Mouse (Mus musculus) embryonic fibroblast, embryonic 13.5 days (primary cell): ENCODE data around the gene Slc39a11.

Experiments used
- CTCF ChIP-seq: IDR thresholded peaks from 2 replicates; pipeline ENCODE4 v1.5.1; 2011; ENCODE audit warnings: mild to moderate bottlenecking, control low read depth, low read length, moderate library complexity, borderline replicate concordance; ENCODE audit not compliant: insufficient read depth
- POLR2A ChIP-seq: IDR thresholded peaks from 2 replicates; pipeline ENCODE4 v1.6.1; 2011; ENCODE audit warnings: low read depth, mild to moderate bottlenecking, control low read depth, low read length, moderate library complexity

DNA sequence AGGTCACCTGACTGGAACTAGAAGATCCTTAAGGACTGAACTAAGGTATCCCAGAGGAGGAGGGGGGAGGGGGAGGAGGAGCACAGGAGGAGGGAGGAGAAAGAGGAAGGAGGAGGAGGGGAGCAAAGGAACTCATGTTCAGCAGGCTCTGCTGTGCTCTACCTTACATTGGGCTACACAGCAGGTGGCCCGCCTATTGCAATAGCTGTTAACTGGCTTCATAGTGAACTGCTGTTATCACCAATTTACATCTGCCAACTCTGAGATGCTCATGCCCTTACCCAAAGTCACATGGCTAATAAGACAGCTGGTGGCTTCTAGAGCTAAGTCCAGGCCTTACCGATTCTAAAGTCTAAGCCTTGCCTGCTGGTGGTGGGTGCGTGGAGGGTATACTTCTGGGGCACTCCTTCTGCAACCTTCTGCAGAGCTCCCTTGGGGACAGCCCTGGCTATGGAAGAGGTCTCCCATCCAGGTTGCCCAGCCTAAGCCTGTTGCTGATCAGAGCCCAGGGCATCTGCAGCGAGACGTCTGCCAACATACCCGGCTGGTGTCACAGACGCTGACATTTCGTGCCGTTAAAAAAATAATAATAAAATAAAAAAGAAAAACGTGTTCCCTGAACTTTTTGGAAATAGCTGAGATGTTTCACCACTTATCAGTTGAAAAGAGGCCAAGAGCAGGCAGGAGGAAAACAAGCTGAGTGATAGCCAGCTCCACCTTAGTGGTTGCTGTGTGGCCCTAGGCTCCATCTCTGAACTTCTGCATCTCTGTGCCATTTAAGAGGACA lies 289.6 kb downstream of the Slc39a11 start:
- no peak for TF ChIP-seq CTCF
- no peak for TF ChIP-seq POLR2A
